Mouse (Mus musculus): ENCODE measurements around the gene Cops7b. TPM values are rescaled to one million over a fixed set of nuclear protein-coding genes. Genes with fewer than 3 reads are reported as not detected.
"Not testable (repeated sequence)": the region's sequence is repeated elsewhere in the genome, so short reads cannot be mapped to it uniquely, and the experiment has no call there.

The Cops7b gene
- total RNA-seq (2015; ENCODE audit: low replicate concordance) (4.6 and 6.1 TPM in 2 replicates), total RNA-seq (2017; ENCODE audit: low replicate concordance) (2.6 and 5.6 TPM in 2 replicates)

- peak; percentile 95 for ATAC-seq (replicated peaks; ENCODE audit: low FRiP score, poor library complexity, severe bottlenecking)
These were observed at the start of gene Cops7b, which contains the start of gene Pde6d for GRCm38 (mm10) chr1:86582451-86583096. Gene Cops7b (plus strand): TSS chr1:86582904. Gene Pde6d (minus strand): TSS chr1:86582629.

DNA sequence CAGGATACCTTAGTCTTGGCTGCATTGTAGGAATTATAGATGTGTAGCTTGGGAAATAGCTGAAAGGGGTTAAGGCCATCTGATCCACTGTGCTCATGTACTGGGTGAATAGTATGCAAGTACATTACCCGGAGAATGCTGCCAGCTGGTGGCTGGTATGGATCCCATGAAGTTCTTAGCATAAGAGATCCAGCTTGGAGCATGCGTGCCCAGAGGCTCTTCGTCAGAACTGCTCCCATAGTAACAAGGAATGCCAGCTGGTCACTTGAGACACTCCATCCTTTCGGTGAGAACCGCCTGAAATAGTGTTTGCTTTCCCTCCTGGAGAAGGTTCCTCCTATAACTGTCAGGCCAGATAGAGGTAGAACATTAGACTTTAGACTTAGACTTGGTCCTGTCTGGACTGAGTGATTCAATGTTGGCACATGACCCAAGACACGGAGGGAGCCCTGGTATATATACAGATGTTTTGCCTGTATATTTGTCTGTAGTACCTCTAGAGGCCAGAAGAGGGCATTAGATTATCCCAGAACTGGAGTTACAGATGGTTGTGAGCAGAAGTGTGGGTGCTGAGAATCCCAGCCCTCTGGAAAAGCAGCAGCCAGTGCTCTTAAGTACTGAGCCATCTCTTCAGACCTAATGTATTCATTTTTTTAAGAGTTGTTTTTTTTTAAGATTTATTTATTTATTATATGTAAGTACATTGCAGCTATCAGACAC is 49.1 kb upstream of the Cops7b start:
- ATAC-seq (replicated peaks; ENCODE audit: low FRiP score, poor library complexity, severe bottlenecking): peak; percentile 28; the same call in 1 of the 2 replicates

DNA sequence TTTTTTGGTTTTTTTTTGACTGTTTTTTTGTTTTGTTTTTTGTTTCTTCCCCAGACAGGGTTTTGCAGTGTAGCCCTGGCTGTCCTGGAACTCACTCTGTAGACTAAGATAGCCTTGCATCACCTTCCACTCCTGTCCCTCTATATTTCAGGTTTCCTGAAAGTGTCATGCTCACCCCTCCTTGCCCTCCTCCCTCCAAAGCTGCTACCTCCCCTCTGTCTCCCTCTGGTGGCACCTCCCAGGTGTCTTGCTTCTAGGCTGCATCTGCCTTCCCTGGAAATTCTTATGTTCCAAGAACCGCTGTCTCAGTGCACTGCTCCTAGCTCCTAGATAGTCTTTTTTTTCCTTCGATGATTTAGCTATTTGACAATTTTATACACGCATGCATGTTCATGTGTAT is 44.3 kb upstream of the Cops7b start:
- no peak for ATAC-seq (replicated peaks; ENCODE audit: low FRiP score, poor library complexity, severe bottlenecking)

DNA sequence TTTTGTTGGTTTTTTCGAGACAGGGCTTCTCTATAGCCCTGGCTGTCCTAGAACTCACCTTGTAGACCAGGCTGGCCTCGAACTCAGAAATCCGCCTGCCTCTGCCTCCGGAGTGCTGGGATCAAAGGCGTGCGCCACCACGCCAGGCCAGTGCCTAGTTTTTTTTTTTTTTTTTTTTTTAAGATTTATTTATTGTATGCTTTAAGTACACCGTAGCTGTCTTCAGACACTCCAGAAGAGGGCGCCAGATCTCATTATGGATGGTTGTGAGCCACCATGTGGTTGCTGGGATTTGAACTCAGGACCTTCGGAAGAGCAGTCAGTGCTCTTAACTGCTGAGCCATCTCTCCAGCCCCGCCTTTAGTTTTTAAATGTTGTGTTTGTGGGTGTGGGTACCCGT is 43.1 kb upstream of the Cops7b start:
- not testable (repeated sequence) for ATAC-seq (replicated peaks; ENCODE audit: low FRiP score, poor library complexity, severe bottlenecking)

DNA sequence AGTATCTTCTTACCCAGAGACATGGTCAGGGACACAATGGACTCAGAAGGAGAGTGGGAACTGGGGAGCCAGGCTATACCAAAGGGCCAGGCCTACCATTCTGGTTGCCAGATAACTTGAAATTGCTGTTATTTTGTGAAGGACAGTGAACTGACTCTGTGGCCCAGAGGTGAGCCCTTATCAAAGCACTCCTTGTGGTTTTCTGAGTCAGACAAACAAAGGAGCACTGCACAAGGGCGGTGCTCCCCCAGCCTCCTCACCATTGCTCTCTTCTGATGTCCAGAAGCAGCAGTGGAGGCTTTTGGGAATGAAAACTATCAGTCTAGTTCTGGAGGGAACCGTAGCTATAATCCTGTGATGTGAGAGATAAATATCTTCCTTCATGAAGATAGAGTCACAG is 40.1 kb upstream of the Cops7b start:
- no peak for ATAC-seq (replicated peaks; ENCODE audit: low FRiP score, poor library complexity, severe bottlenecking)

DNA sequence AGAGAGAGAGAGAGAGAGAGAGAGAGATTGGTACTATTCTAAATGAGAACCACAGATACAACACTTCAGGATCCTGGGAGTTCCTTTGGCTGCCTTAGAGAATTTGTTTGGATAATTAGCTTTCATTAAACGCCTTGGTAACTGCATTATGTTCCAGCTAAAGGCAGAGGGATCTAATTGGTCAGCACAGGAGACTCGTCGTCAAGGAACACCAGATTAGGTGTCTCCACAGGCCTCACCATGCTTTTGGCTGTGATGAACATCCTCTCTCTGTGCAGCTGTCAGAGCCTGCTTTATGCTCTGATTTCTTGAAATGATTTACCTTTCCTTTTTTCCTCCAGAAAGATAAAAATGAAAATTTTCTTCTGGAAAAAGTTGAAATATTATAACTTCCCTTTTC is 35.9 kb upstream of the Cops7b start:
- ATAC-seq (replicated peaks; ENCODE audit: low FRiP score, poor library complexity, severe bottlenecking): no peak

DNA sequence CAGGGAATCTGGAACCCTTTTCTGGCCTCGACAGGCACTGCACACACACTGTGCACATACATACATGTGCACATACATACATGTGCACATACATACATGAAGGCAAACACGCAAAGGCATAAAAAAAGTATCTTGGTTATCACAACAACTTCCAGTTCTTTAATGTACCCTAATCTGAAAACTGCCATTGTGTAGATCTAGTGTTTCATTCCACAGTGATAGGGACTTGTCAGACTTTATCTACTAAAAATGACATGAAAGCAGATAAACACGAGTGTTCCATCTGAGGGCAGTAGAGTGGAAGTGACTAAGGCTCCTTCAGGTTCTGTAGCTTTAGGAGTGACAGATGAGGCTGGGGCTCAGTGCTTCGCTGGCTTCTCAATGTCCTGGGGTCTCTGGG is 31.4 kb upstream of the Cops7b start:
- ATAC-seq (replicated peaks; ENCODE audit: low FRiP score, poor library complexity, severe bottlenecking): no peak

- no peak for ATAC-seq (replicated peaks; ENCODE audit: low FRiP score, poor library complexity, severe bottlenecking)
These were observed 30.8 kb upstream of the Cops7b start for GRCm38 (mm10) chr1:86551877-86552276.

GRCm38 (mm10) chr1:86555665-86556064 is 27.0 kb upstream of the Cops7b start:
- ATAC-seq (replicated peaks; ENCODE audit: low FRiP score, poor library complexity, severe bottlenecking): no peak

GRCm38 (mm10) chr1:86557872-86558271 is 24.8 kb upstream of the Cops7b start:
- ATAC-seq (replicated peaks; ENCODE audit: low FRiP score, poor library complexity, severe bottlenecking): 0 out of 2 replicates have a peak, but pooled peaks have one; percentile 51

- no peak for ATAC-seq (replicated peaks; ENCODE audit: low FRiP score, poor library complexity, severe bottlenecking)
These were observed 23.5 kb upstream of the Cops7b start for GRCm38 (mm10) chr1:86559232-86559631.

DNA sequence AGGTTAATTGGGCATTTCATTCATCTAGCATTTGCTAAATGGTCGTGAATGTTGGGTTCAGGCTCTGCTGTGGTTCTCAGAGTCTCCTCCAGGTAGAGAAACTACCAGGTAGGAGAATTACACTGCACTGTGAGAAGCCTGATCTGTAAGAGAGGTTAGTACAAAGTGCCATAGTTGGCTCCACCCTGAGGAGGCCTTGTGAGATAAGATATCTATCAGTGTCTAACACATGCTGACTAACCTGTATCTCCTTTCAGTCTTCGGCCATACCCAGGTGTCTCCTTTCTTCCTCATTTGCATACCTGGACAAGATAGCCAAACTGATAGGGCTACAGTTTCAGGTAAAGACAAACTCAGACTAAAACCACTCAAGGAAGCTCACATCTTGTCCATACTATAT is 20.0 kb upstream of the Cops7b start:
- ATAC-seq (replicated peaks; ENCODE audit: low FRiP score, poor library complexity, severe bottlenecking): no peak

DNA sequence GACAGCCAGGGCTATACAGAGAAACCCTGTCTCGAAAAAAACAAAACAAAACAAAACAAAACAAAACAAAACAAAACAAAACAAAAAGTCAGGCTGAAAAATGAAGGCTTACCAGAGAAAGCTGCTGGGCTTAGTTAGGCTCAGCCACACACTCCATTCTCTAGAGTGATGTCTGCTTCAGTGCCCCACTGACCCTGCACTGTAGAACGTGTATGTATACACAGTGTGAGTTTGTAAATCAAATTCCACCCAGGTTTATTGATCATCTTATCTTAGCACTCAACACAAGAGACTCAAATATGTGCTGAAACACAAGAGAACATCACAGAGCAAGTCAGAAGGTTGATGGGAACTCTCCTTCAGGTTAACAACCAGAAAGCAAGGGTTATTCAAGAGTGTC is 14.3 kb upstream of the Cops7b start:
- ATAC-seq (replicated peaks; ENCODE audit: low FRiP score, poor library complexity, severe bottlenecking): no peak

- no peak for ATAC-seq (replicated peaks; ENCODE audit: low FRiP score, poor library complexity, severe bottlenecking)
These were observed 13.3 kb upstream of the Cops7b start for GRCm38 (mm10) chr1:86569292-86569860.

DNA sequence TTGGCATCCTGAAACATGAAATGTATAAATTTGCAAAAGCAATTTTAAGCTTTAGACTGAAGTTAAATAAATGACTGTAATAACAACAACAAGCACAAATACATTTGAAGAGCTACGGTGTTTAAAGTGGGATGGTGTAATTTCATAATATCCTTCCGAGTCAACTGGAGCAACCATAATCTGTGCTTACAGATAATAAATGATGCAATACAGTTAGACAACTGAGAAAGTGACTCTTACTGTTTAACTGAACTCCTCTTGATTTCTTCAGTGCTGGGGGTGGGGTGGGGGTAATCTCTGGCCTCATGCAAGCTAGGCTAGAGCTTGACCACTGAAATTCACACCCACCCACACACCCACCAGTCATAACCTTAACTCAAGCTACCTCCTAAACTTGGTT is 11.3 kb upstream of the Cops7b start:
- no peak for ATAC-seq (replicated peaks; ENCODE audit: low FRiP score, poor library complexity, severe bottlenecking)

DNA sequence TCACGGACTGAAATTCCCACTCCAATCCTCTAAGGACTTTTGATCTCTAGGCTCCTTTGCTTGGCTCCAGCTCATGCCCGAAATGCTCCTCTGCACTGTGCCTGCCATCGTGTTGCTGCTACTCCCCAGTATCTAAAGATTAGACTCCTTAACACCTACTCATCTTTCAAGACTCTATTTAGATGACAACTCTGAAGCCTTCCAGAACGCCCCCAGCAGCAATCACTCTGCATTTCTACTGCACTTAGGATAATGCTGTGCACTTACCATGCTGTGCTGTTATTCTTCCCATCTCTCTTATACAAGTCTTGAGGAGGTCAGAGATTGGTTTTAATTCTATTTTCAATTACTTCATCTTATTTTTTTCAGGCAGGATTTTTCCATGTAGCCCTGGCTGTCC is 10.8 kb upstream of the Cops7b start:
- no peak for ATAC-seq (replicated peaks; ENCODE audit: low FRiP score, poor library complexity, severe bottlenecking)

DNA sequence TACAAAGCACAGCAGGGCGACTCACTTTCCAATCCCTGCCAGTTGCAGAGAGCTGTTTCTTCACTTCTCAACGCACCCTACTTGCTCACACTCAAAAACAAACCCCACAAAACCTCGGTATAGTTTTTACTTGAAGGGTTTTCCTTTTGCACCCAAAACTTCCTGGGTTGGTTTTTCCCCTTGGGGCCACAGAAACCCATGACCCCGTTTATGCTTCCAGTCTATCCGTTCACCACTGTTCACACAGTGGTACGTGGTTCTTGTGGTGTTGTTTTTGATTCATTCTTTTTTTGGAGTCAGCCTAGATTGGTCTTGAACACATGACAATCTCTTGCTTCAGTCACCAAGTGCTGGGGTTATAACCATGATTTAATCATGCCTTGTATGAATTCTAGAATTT is 2.3 kb upstream of the Cops7b start:
- no peak for ATAC-seq (replicated peaks; ENCODE audit: low FRiP score, poor library complexity, severe bottlenecking)

DNA sequence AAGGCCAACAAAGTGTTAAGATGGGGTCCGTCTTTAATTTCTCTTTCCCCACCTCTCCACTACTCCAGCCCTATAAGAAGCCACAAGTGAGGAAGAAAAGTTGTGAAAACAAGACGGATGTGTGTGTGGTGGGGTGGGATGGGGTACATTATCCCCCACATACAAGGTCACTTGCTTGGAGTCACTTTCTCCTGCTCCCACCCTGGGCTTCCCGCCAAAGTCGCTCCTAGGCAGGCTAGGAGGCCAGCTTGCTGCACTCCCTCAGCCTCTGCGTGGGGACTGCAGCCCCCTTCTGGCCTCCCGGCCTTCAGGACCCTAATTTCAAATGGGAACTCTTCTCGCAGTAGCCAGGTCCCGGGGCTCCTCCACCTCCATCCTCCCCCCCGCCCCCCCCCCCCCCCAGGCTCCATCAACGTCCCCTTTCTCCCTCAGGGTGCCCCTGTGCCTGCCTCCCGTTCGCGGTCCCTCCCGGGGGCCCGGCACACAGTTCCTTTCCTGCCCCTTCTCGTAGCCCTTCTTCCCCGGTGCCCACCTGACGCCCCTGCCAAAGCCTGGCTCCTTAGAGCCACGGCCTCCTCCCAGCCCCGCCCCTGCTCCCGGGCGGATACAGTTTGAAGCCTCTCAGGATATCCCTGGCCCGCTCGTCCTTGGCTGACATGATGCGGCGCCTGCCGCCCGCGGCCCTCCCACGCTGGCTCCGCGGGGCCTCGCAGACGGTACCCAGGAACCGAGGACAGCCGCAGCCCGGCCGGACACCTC is 833 bp upstream of the Cops7b start:
- peak; percentile 48; the same call in 1 of the 2 replicates for ATAC-seq (replicated peaks; ENCODE audit: low FRiP score, poor library complexity, severe bottlenecking)

- ATAC-seq (replicated peaks; ENCODE audit: low FRiP score, poor library complexity, severe bottlenecking): no peak
These were observed 1.0 kb downstream of the Cops7b start for GRCm38 (mm10) chr1:86583709-86584108.

GRCm38 (mm10) chr1:86586992-86587391 is 4.3 kb downstream of the Cops7b start:
- peak; percentile 70 for ATAC-seq (replicated peaks; ENCODE audit: low FRiP score, poor library complexity, severe bottlenecking)

All from erythroblast, adult 5-6 weeks (primary cell).